Mouse (Mus musculus): ENCODE measurements at regions not wholly inside any gene's neighbourhood (a gene's known extent, or its start where the extent isn't known, plus 50 kb on each side); places are given as distances from the start of the nearest gene placed in this dataset.

- no peak for TF ChIP-seq CTCF (IDR thresholded peaks at IDR 0.05)
- TF ChIP-seq POLR2A (IDR thresholded peaks at IDR 0.05; ENCODE audit: insufficient read depth, low read depth, low read length), result no peak
- TF ChIP-seq EP300 (IDR thresholded peaks at IDR 0.05; ENCODE audit: insufficient read depth, low read depth, low read length), result no peak
Observed at GRCm38 (mm10) chr2:173393324-173393592, 116.9 kb upstream of the Pmepa1 start.
